Mouse (Mus musculus) E14TG2a.4 (cell line): ENCODE measurements at regions not wholly inside any gene's neighbourhood (a gene's known extent, or its start where the extent isn't known, plus 50 kb on each side); places are given as distances from the start of the nearest gene placed in this dataset.

Experiments
- CTCF ChIP-seq: conservative IDR thresholded peaks from 2 replicates; pipeline ENCODE4 v1.5.1; 2014; ENCODE audit warnings: low read length
- NANOG ChIP-seq: IDR thresholded peaks from 2 replicates; pipeline ENCODE4 v1.6.1; 2014; ENCODE audit warnings: borderline replicate concordance, low read length, mixed read lengths

DNA sequence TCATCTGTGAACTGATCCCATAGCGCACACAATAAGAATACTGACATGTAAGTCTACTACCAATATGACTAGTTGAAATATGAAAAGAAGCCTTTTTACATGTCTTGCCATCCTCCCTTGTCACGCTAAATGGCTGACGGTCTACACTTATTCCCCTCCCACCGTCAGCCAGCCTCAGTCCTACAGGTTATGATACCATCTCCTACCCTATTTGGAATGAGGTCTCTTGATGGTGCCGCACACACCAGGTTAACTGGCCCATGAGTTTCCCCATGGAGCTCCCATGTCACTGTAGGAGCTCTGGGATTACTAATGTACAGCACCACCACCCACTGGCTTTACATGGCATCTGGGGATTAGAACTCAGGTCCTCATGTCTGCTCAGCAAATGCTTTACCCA is 60.0 kb upstream of the Synm start:
- no peak for TF ChIP-seq CTCF
- TF ChIP-seq NANOG: no peak
